8 mouse cellular contexts compared by ENCODE assay signal in the genomic region with DNA sequence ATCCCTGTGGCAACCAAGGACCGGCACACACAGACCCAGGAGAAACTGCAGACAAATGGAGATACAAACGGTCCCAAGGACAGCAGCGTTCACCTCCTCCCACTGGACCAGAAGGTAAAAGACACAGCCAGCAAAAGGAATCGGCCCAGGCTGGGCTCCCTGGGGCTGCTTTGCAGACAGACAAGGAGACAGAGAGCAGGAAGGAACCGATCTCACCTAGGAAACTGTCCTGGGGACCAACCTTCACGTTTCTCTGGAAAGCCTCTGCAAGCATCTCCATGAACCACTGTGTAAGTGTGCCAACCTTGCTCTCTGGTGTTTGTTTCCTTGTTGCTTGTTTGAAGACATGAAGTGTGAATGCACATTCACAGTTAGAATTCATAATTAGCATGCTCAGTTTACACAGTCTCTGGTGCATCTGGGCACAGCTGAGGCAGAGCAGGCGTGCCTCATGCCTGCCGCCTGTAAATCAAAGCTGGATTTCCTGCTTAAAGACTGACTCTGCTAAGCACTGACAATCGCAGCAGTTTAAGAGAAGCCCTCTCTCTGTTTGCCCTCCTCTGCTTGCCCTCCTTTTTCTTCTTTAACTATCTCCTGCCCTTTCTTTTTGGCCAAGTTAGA. TPM values are rescaled to one million over a fixed set of nuclear protein-coding genes. Genes with fewer than 3 reads are reported as not detected.
DNase-seq lines count a peak whose midpoint lies in the region; ATAC-seq and TF ChIP-seq lines count a peak whose summit lies in the region.

No protein-coding gene starts in this region.

- no peak for TF ChIP-seq CTCF in kidney, adult 2 months (conservative IDR thresholded peaks at IDR 0.05; ENCODE audit: insufficient read depth, insufficient read length, low read depth, low read length)

- H3K9me3 ChIP-seq in embryonic facial prominence, embryonic 11.5 days (replicated peaks; ENCODE audit: control insufficient read depth, low read length) = no peaks in the 10 kb centered on the region
- no peaks in the 10 kb centered on the region for H3K9me3 ChIP-seq in hindbrain, embryonic 12.5 days (replicated peaks)
- H3K9me3 ChIP-seq in midbrain, embryonic 11.5 days (ENCODE audit: control insufficient read depth, low read length) = no peaks in the 10 kb centered on the region

- peak overlapping the region; percentile 45 for H3K9ac ChIP-seq in embryonic facial prominence, embryonic 11.5 days (replicated peaks; ENCODE audit: low read length)
- H3K9ac ChIP-seq in hindbrain, embryonic 12.5 days = peak overlapping the region; percentile 43; the same call in 1 of the 2 replicates
- peak overlapping the region; percentile 60 for H3K9ac ChIP-seq in midbrain, embryonic 11.5 days (ENCODE audit: low read length)

- H3K27ac ChIP-seq in kidney, adult 2 months (ENCODE audit: insufficient read depth, low read depth, low read length) = no peak overlapping the region
- no peak overlapping the region; the same call in 1 of the 2 replicates for H3K27ac ChIP-seq in embryonic facial prominence, embryonic 11.5 days (replicated peaks; ENCODE audit: low read depth, low read length)
- no peak overlapping the region for H3K27ac ChIP-seq in hindbrain, embryonic 12.5 days
- no peak overlapping the region for H3K27ac ChIP-seq in midbrain, embryonic 11.5 days (ENCODE audit: low read depth, low read length)

- no peaks in the 10 kb centered on the region for H3K36me3 ChIP-seq in kidney, adult 2 months (ENCODE audit: control insufficient read depth, insufficient read depth, low read length)
- H3K36me3 ChIP-seq in embryonic facial prominence, embryonic 11.5 days (replicated peaks; ENCODE audit: control insufficient read depth, insufficient read depth, low read depth, low read length) = no peaks in the 10 kb centered on the region
- H3K36me3 ChIP-seq in hindbrain, embryonic 12.5 days = no peaks in the 10 kb centered on the region
- no peaks in the 10 kb centered on the region for H3K36me3 ChIP-seq in midbrain, embryonic 11.5 days (ENCODE audit: control insufficient read depth, insufficient read depth, low read length)

- ATAC-seq in embryonic facial prominence, embryonic 11.5 days (replicated peaks; ENCODE audit: insufficient number of reproducible peaks, low FRiP score, low TSS enrichment, low read depth) = no peak
- ATAC-seq in hindbrain, embryonic 12.5 days (ENCODE audit: low FRiP score) = peak; percentile 60; the same call in 1 of the 2 replicates
- ATAC-seq in midbrain, embryonic 11.5 days (ENCODE audit: low FRiP score) = 0 out of 2 replicates have a peak, but pooled peaks have one; percentile 45
- ATAC-seq in granulocyte monocyte progenitor cell, adult 5-6 weeks (replicated peaks; ENCODE audit: poor library complexity, severe bottlenecking) = no peak
- no peak for ATAC-seq in megakaryocyte, adult 5-6 weeks (ENCODE audit: poor library complexity, severe bottlenecking)

- no peaks in the 10 kb centered on the region for H3K27me3 ChIP-seq in kidney, adult 2 months (replicated peaks; ENCODE audit: control insufficient read depth, insufficient read depth, low read length)
- H3K27me3 ChIP-seq in embryonic facial prominence, embryonic 11.5 days (ENCODE audit: control insufficient read depth, insufficient read depth, low read length) = no peaks in the 10 kb centered on the region
- no peaks in the 10 kb centered on the region for H3K27me3 ChIP-seq in hindbrain, embryonic 12.5 days
- no peaks in the 10 kb centered on the region for H3K27me3 ChIP-seq in midbrain, embryonic 11.5 days (ENCODE audit: control insufficient read depth, insufficient read depth, low read length)

- no peak for DNase-seq in kidney, adult 2 months
- DNase-seq in kidney, adult 18-20 months = no peak
- peak; percentile 28 for DNase-seq in embryonic facial prominence, embryonic 11.5 days (ENCODE audit: low spot score)
- DNase-seq in midbrain, embryonic 11.5 days (ENCODE audit: low spot score, missing footprints) = peak; percentile 90
- no peak for DNase-seq in thymus, postnatal 10 days (ENCODE audit: low spot score in 2 of 2)

- H3K4me2 ChIP-seq in embryonic facial prominence, embryonic 11.5 days (ENCODE audit: low read depth, low read length) = peak overlapping the region; percentile 55
- peak overlapping the region; percentile 51 for H3K4me2 ChIP-seq in hindbrain, embryonic 12.5 days (replicated peaks)
- H3K4me2 ChIP-seq in midbrain, embryonic 11.5 days = peak overlapping the region; percentile 40

- 10% methylated on average over 9 of the region's 9 CpGs for WGBS in kidney, adult 2 months
- WGBS in embryonic facial prominence, embryonic 11.5 days = 6% methylated on average over 9 of the region's 9 CpGs
- WGBS in hindbrain, embryonic 12.5 days = 13% methylated on average over 9 of the region's 9 CpGs
- 16% methylated on average over 9 of the region's 9 CpGs for WGBS in midbrain, embryonic 11.5 days

- no peaks in the 10 kb centered on the region for H3K4me1 ChIP-seq in kidney, adult 2 months (ENCODE audit: control insufficient read depth, insufficient read depth, low read length)
- H3K4me1 ChIP-seq in embryonic facial prominence, embryonic 11.5 days (ENCODE audit: control insufficient read depth, insufficient read depth, low read length) = no peaks in the 10 kb centered on the region
- peaks cover 9% of the 10 kb centered on the region; the same call in 1 of the 2 replicates for H3K4me1 ChIP-seq in hindbrain, embryonic 12.5 days
- peaks cover 5% of the 10 kb centered on the region; the same call in 1 of the 2 replicates for H3K4me1 ChIP-seq in midbrain, embryonic 11.5 days (ENCODE audit: control insufficient read depth, insufficient read depth, low read length)

- peak overlapping the region; percentile 19 for H3K4me3 ChIP-seq in kidney, adult 2 months (ENCODE audit: insufficient read depth, low read depth, low read length)
- peak overlapping the region; percentile 29 for H3K4me3 ChIP-seq in embryonic facial prominence, embryonic 11.5 days (ENCODE audit: low read depth, low read length)
- peak overlapping the region; percentile 32 for H3K4me3 ChIP-seq in hindbrain, embryonic 12.5 days
- H3K4me3 ChIP-seq in midbrain, embryonic 11.5 days (ENCODE audit: low read depth, low read length) = peak overlapping the region; percentile 18; the same call in 1 of the 2 replicates

- TF ChIP-seq POLR2A in kidney, adult 2 months (IDR thresholded peaks at IDR 0.05; ENCODE audit: low read depth, low read length) = no peak

RNA-seq across cellular contexts. Expression of a gene that starts 1.0 kb away (rescaled TPM):
- polyA plus RNA-seq in kidney, adult 2 months (2012; rRNA removed) = 7.6 and 10.4 TPM in 2 replicates
- polyA plus RNA-seq in embryonic facial prominence, embryonic 11.5 days (2014; fragmentation: Nextera tagmentation; extraction: Ambion mirVana) = 25.0 and 26.0 TPM in 2 replicates
- polyA plus RNA-seq in hindbrain, embryonic 12.5 days (2016; fragmentation: Nextera tagmentation; extraction: Ambion mirVana) = 28.3 and 35.3 TPM in 2 replicates
- polyA plus RNA-seq in midbrain, embryonic 11.5 days (2014; fragmentation: Nextera tagmentation; extraction: Ambion mirVana) = 27.1 and 27.4 TPM in 2 replicates
- total RNA-seq in granulocyte monocyte progenitor cell, adult 5-6 weeks (2014; fragmentation: Nextera tagmentation) = 0.43 TPM in 1 of 2 replicates, not detected in the other
- total RNA-seq in granulocyte monocyte progenitor cell, adult 5-6 weeks (2017) = 0.41 TPM in 1 of 2 replicates, not detected in the other
- 0.59 and 0.71 TPM in 2 replicates for total RNA-seq in megakaryocyte, adult 5-6 weeks (2015)
- 0.49 and 0.99 TPM in 2 replicates for total RNA-seq in megakaryocyte, adult 5-6 weeks (2017)

Comparison
In these comparisons a context has a peak if more than half of its experiments do, and no peak if none do; other contexts are left out.
1. DNase-seq: peak in embryonic facial prominence, embryonic 11.5 days (single experiment) and midbrain, embryonic 11.5 days (single experiment); none in kidney, adult 2 months (single experiment), kidney, adult 18-20 months (single experiment) and thymus, postnatal 10 days (0 of 2).
2. ATAC-seq: peak in hindbrain, embryonic 12.5 days (single experiment) and midbrain, embryonic 11.5 days (single experiment); none in embryonic facial prominence, embryonic 11.5 days (single experiment), granulocyte monocyte progenitor cell, adult 5-6 weeks (single experiment) and megakaryocyte, adult 5-6 weeks (single experiment).
3. Peak in every context shown above with its lines, with median percentiles within 50 percentile points of each other: H3K4me3 ChIP-seq, H3K4me2 ChIP-seq and H3K9ac ChIP-seq.